Mouse (Mus musculus): ENCODE results near the gene Batf3. TPM values are rescaled to one million over a fixed set of nuclear protein-coding genes. Genes with fewer than 3 reads are reported as not detected.

Gene Batf3
- polyA plus RNA-seq, 1 experiment: 2.7 TPM

DNA sequence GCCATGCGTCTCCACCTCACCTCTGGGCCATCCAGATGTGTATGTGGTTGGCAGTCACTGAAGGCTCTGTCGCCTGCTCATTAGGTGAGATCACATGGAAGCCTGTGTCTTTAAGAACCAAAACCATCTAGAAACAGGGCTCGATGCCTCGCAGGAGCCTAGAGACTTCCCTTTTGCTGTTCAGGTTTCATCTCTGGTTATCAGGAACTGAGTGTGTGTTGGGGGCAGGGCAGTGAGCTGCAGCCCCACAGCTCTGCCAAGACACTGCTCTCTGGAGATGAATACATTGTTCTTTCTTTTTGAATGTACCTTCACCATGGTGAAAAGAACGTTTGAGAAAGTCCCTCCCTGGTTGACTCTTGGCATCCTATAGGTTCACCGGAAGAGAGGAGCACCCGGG is 17.2 kb downstream of the Batf3 start:
- no peaks in the 10 kb centered on the region for H3K36me3 ChIP-seq (ENCODE audit: control insufficient read depth, insufficient read depth, low read length, poor library complexity, severe bottlenecking)
- H3K4me3 ChIP-seq (ENCODE audit: low read depth, low read length): no peak overlapping the region
- no peaks in the 10 kb centered on the region for H3K4me1 ChIP-seq (ENCODE audit: control insufficient read depth, insufficient read depth, low read length)
- 0 out of 2 replicates have a peak, but pooled peaks cover 2% of the 10 kb centered on the region for H3K27me3 ChIP-seq (ENCODE audit: control insufficient read depth, insufficient read depth, low read length, poor library complexity, severe bottlenecking)
- H3K9ac ChIP-seq (ENCODE audit: low read depth, poor library complexity, severe bottlenecking): no peak overlapping the region
- H3K27ac ChIP-seq (ENCODE audit: insufficient read depth, low read length): no peak overlapping the region
- H3K9me3 ChIP-seq (replicated peaks; ENCODE audit: control insufficient read depth, insufficient read depth, low read length, poor library complexity, severe bottlenecking): no peaks in the 10 kb centered on the region
- TF ChIP-seq POLR2A (IDR thresholded peaks at IDR 0.05; ENCODE audit: insufficient read depth, low read length) (no peak), EP300 (IDR thresholded peaks at IDR 0.05; ENCODE audit: insufficient read depth, low read depth, low read length) (no peak), CTCF (IDR thresholded peaks at IDR 0.05; ENCODE audit: low read depth, low read length) (no peak)

DNA sequence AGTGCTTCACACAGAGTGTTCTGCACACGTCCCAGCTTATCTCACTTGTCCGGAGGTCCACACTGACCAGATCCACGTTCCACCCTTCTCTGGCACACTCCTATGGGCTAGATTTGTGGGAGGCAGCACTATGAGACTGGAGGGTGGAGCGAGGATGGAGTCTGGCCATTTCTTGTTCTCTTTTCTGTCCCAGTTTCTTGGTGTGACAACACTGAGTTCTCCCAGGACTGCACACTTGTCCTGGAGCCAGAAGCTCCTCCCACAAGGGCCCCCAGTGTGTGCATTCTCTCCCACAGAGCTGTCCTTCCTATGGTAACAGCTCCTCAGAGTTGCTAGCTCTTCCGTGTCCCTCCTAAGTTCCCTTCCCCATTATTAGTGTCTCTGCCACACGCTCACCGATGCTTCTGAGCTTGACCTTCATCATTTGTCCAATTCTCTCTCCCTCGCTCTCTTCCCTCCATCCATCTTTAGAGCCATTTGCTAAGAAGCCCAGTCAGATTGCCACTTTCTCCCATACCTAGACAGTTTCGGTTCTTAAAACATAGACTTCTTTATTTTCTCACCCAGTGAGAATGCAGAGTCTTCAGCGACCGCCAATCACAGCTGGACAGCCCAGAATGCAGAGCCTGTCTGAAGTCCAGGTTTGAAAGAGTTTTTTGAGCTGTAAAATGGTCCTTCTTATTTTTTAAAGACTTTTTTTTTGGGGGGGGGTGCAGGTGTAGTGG is 18.0 kb downstream of the Batf3 start:
- TF ChIP-seq CTCF (IDR thresholded peaks at IDR 0.05; ENCODE audit: low read depth, low read length) (no peak), EP300 (IDR thresholded peaks at IDR 0.05; ENCODE audit: insufficient read depth, low read depth, low read length) (no peak), POLR2A (IDR thresholded peaks at IDR 0.05; ENCODE audit: insufficient read depth, low read length) (no peak)
- Histone ChIP-seq H3K4me3 (ENCODE audit: low read depth, low read length) (no peak overlapping the region), H3K9ac (ENCODE audit: low read depth, poor library complexity, severe bottlenecking) (no peak overlapping the region), H3K36me3 (ENCODE audit: control insufficient read depth, insufficient read depth, low read length, poor library complexity, severe bottlenecking) (no peaks in the 10 kb centered on the region), H3K27ac (ENCODE audit: insufficient read depth, low read length) (no peak overlapping the region), H3K4me1 (ENCODE audit: control insufficient read depth, insufficient read depth, low read length) (no peaks in the 10 kb centered on the region), H3K9me3 (replicated peaks; ENCODE audit: control insufficient read depth, insufficient read depth, low read length, poor library complexity, severe bottlenecking) (no peaks in the 10 kb centered on the region), H3K27me3 (ENCODE audit: control insufficient read depth, insufficient read depth, low read length, poor library complexity, severe bottlenecking) (0 out of 2 replicates have a peak, but pooled peaks cover 2% of the 10 kb centered on the region)

DNA sequence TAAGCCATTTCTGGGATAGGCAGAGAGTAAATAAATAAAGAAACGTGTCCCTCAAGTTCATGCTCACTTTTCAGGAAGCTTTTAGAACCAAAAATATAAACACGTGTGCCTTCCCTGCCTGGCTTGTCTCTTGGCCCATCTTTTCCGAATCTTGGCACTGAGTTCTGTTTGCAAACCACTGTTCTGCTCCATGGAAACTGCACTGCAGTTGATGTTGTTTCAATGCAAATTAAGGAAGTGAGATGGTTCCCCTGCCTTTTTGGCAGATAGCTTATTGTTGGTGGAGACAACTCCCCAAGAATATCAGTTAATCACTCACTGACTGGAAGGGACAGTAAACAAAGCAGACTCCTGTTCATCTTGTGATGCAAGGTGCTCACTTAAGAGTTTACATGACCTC is 25.1 kb downstream of the Batf3 start:
- H3K9ac ChIP-seq (ENCODE audit: low read depth, poor library complexity, severe bottlenecking): no peak overlapping the region
- no peaks in the 10 kb centered on the region for H3K36me3 ChIP-seq (ENCODE audit: control insufficient read depth, insufficient read depth, low read length, poor library complexity, severe bottlenecking)
- 0 out of 2 replicates have a peak, but pooled peaks cover 2% of the 10 kb centered on the region for H3K27me3 ChIP-seq (ENCODE audit: control insufficient read depth, insufficient read depth, low read length, poor library complexity, severe bottlenecking)
- TF ChIP-seq POLR2A (IDR thresholded peaks at IDR 0.05; ENCODE audit: insufficient read depth, low read length) (no peak), EP300 (IDR thresholded peaks at IDR 0.05; ENCODE audit: insufficient read depth, low read depth, low read length) (no peak), CTCF (IDR thresholded peaks at IDR 0.05; ENCODE audit: low read depth, low read length) (no peak)
- no peaks in the 10 kb centered on the region for H3K9me3 ChIP-seq (replicated peaks; ENCODE audit: control insufficient read depth, insufficient read depth, low read length, poor library complexity, severe bottlenecking)
- H3K27ac ChIP-seq (ENCODE audit: insufficient read depth, low read length): no peak overlapping the region
- no peak overlapping the region for H3K4me3 ChIP-seq (ENCODE audit: low read depth, low read length)
- no peaks in the 10 kb centered on the region for H3K4me1 ChIP-seq (ENCODE audit: control insufficient read depth, insufficient read depth, low read length)

DNA sequence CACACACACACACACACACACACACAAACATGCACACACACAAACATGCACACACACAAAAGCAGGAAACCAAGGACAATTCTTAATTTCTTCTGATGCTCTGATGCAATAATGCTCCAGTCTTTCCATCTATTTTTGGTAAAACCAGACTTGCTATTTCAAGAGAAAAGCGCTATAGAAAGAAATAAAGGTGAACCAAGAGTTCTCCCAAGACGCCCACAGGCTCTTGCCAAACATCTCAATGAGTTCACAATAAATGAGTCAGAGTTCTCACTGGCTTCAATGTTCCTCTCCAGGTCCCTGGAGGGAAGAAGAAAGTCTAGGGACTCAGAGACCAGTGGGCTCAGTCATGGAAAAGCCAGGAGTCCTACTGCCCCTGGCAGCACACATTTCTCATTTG is 26.0 kb downstream of the Batf3 start:
- Histone ChIP-seq H3K27ac (ENCODE audit: insufficient read depth, low read length) (no peak overlapping the region), H3K9ac (ENCODE audit: low read depth, poor library complexity, severe bottlenecking) (no peak overlapping the region), H3K27me3 (ENCODE audit: control insufficient read depth, insufficient read depth, low read length, poor library complexity, severe bottlenecking) (0 out of 2 replicates have a peak, but pooled peaks cover 2% of the 10 kb centered on the region), H3K4me3 (ENCODE audit: low read depth, low read length) (no peak overlapping the region), H3K4me1 (ENCODE audit: control insufficient read depth, insufficient read depth, low read length) (no peaks in the 10 kb centered on the region), H3K9me3 (replicated peaks; ENCODE audit: control insufficient read depth, insufficient read depth, low read length, poor library complexity, severe bottlenecking) (no peaks in the 10 kb centered on the region), H3K36me3 (ENCODE audit: control insufficient read depth, insufficient read depth, low read length, poor library complexity, severe bottlenecking) (no peaks in the 10 kb centered on the region)
- no peak for TF ChIP-seq EP300 (IDR thresholded peaks at IDR 0.05; ENCODE audit: insufficient read depth, low read depth, low read length)
- TF ChIP-seq CTCF (IDR thresholded peaks at IDR 0.05; ENCODE audit: low read depth, low read length): no peak
- TF ChIP-seq POLR2A (IDR thresholded peaks at IDR 0.05; ENCODE audit: insufficient read depth, low read length): no peak

DNA sequence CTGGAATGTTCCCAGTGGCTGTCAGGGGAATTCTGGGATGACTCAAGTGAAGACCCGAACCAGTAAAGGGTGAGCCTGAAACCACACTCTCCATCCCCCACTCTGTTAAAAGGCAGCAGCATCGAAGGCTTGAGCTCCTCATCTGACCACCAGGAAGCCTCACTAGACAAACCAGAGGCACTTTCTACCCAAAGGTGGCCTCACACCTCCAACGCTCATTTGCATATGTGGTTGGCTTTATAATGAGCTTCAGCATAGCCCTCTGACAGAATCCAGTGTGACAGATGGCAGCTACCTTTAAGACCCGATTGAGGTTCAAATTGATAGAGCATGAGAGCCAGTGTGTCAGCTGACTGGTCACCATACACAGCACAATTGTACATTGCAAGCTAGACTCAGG is 26.6 kb downstream of the Batf3 start:
- Histone ChIP-seq H3K4me1 (ENCODE audit: control insufficient read depth, insufficient read depth, low read length) (no peaks in the 10 kb centered on the region), H3K9me3 (replicated peaks; ENCODE audit: control insufficient read depth, insufficient read depth, low read length, poor library complexity, severe bottlenecking) (no peaks in the 10 kb centered on the region), H3K27me3 (ENCODE audit: control insufficient read depth, insufficient read depth, low read length, poor library complexity, severe bottlenecking) (0 out of 2 replicates have a peak, but pooled peaks cover 2% of the 10 kb centered on the region), H3K36me3 (ENCODE audit: control insufficient read depth, insufficient read depth, low read length, poor library complexity, severe bottlenecking) (no peaks in the 10 kb centered on the region), H3K4me3 (ENCODE audit: low read depth, low read length) (no peak overlapping the region), H3K27ac (ENCODE audit: insufficient read depth, low read length) (no peak overlapping the region), H3K9ac (ENCODE audit: low read depth, poor library complexity, severe bottlenecking) (no peak overlapping the region)
- TF ChIP-seq POLR2A (IDR thresholded peaks at IDR 0.05; ENCODE audit: insufficient read depth, low read length) (no peak), EP300 (IDR thresholded peaks at IDR 0.05; ENCODE audit: insufficient read depth, low read depth, low read length) (no peak), CTCF (IDR thresholded peaks at IDR 0.05; ENCODE audit: low read depth, low read length) (no peak)

Measured in ES-Bruce4 (cell line).